Mouse (Mus musculus): ENCODE measurements at regions not wholly inside any gene's neighbourhood (a gene's known extent, or its start where the extent isn't known, plus 50 kb on each side); places are given as distances from the start of the nearest gene placed in this dataset.

- no peak for DNase-seq
Measured at GRCm38 (mm10) chr2:134730547-134730946, 55.3 kb upstream of the Plcb1 start.

- DNase-seq = peak in 1 of 2 experiments; percentile 17
Measured at GRCm38 (mm10) chr2:134726713-134727112, 59.2 kb upstream of the Plcb1 start.

GRCm38 (mm10) chr2:134724071-134724470, 61.8 kb upstream of the Plcb1 start:
- no peak for DNase-seq

DNA sequence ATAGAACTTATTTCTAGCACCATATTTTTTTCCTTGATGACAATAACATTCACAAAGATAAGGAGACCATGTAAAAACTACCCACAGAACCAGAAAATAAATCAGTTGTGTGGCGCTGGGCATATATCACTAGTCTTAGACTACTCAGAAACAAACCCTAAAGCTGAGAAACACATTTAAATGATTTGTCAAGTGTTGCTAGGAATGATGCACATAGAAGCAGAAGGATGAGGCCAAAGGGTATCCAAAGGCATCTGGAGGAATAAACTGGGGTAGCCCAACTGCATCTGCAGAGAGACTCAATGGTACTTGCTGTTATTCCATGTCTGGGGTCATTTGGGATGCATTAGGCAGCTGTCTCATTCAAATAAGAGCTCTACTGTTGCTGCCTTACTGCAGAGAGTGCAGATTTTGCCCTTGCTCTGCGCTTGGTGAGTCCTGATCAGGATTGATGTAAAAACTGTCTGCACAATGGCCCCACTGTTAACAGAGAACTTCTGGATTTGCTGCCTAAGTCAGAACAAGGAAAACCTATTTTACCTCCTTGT, 68.0 kb upstream of the Plcb1 start:
- DNase-seq = no peak

- DNase-seq = no peak
Measured at GRCm38 (mm10) chr2:134716531-134716930, 69.3 kb upstream of the Plcb1 start.

DNA sequence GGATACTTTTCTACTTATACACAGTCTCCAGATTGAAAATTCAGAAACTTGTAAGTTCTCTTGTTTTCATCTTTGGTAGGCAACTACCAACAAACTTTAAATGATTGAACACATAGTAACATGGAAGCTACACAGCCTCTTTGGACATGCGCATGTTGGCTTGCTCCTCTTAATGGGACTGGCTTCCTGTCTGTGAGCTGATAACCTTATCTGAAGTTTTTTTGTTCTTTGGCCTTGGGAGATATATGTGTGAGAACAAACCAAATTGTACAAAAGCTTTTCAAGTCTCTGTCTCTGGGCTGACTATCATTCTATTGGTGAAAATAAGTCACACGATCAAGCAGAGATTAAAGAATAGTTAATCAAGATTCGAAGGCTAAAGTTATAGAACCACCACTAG, 70.1 kb upstream of the Tmx4 start:
- DNase-seq = no peak

GRCm38 (mm10) chr2:134708754-134709153, 64.8 kb upstream of the Tmx4 start:
- no peak for DNase-seq

GRCm38 (mm10) chr2:134703067-134703466, 59.1 kb upstream of the Tmx4 start:
- no peak for DNase-seq

GRCm38 (mm10) chr2:134697424-134697823, 53.5 kb upstream of the Tmx4 start:
- no peak for DNase-seq

DNA sequence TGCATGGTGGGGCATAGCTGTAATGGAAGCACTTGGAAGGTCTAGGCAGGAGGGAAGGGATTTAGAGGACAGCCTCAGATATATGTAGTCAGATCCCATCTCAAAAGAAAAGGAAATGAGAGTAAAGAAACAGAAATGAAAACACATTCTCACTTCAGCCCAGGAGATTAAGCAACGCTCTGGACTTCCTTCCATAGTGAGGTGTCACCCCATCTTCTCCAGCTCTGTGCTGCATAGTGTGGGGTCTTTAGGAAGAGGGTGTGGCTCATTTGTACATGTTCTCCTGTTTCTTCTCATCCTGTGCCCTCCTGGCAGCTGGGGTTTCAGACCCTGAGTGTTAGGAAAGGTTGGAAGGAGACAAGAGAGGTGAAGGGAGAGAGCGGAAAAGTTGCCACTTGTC, 52.4 kb upstream of the Tmx4 start:
- no peak for DNase-seq
